Mouse (Mus musculus): Measurements from ENCODE around the gene Ppp6r2.

DNA sequence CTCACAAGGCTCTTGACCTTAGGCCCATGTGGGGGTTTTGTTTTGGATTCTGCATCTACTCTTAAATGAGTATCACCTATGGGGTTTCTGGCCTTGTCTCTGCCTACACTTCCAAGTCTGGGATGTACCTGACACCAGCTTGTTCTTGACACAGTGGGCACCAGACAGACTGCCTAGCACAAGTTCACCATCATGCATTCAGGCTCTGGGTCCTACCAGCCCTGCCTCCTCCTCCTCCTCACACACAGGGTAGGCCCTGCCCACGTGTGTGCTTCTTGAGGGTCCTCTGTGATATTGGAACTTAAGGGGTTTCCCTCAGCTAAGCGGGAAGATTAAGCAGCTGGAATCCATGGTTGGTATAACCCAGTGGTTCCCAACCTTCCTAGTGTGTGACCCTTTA lies 72.7 kb downstream of the Ppp6r2 start:
- TF ChIP-seq CTCF (conservative IDR thresholded peaks at IDR 0.05 in 1 of 2, IDR thresholded peaks at IDR 0.05 in 1 of 2; ENCODE audit: low read depth in 2 of 2, low read length in 2 of 2) = no peak
- no peak for TF ChIP-seq MAFK (IDR thresholded peaks at IDR 0.05; ENCODE audit: insufficient replicate concordance, low read length)
- TF ChIP-seq E2F4 (IDR thresholded peaks at IDR 0.05; ENCODE audit: insufficient replicate concordance, low read depth, low read length) = no peak
- TF ChIP-seq EP300 (IDR thresholded peaks at IDR 0.05; ENCODE audit: low read length) = no peak
- no peak for TF ChIP-seq POLR2A (IDR thresholded peaks at IDR 0.05; ENCODE audit: low read depth, low read length)
- no peak for TF ChIP-seq SIN3A (IDR thresholded peaks at IDR 0.05; ENCODE audit: low read length)
- no peak for TF ChIP-seq ZC3H11A (IDR thresholded peaks at IDR 0.05; ENCODE audit: low read depth, low read length)
- TF ChIP-seq PAX5 (IDR thresholded peaks at IDR 0.05; ENCODE audit: low read length) = no peak
- TF ChIP-seq MYC (IDR thresholded peaks at IDR 0.05; ENCODE audit: low read depth, low read length) = no peak
- no peak for TF ChIP-seq MXI1 (IDR thresholded peaks at IDR 0.05; ENCODE audit: low read depth, low read length)
- no peak for TF ChIP-seq USF1 (IDR thresholded peaks at IDR 0.05; ENCODE audit: low read depth, low read length)
- TF ChIP-seq ZNF384 (IDR thresholded peaks at IDR 0.05; ENCODE audit: low read depth, low read length) = no peak
